Mouse (Mus musculus) erythroblast, embryonic 14.5 days (primary cell): ENCODE measurements around the gene Nmrk1.

Experiments
- GATA1 ChIP-seq: IDR thresholded peaks from 2 replicates; pipeline ENCODE4 v1.6.1; 2012; ENCODE audit warnings: low read length, inconsistent platforms, mixed read lengths
- TAL1 ChIP-seq: IDR thresholded peaks from 3 replicates; pipeline ENCODE4 v1.6.1; 2012; ENCODE audit warnings: low read length, inconsistent platforms, mixed read lengths

DNA sequence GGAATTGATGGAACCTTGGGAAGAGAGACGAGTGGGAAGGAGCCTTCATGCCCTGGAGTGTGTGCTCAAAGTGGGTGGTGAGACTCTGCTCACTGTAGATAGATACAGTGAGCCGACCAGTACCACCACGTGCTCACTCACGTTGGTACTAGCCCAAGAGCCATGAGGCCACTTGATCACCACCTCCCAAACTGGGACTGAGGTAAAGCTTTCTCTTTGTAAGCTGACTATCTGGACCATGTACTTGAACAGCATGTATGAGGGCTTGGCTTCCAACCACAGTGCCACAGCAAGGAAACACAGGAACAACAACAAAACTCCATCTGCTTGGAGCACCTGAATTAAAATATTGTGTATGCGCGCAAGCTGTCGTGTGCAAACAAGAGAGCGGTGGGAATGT lies 42.5 kb upstream of the Nmrk1 start:
- TF ChIP-seq GATA1 (no peak), TAL1 (no peak)
